Mouse (Mus musculus) embryonic fibroblast, embryonic 13.5 days (primary cell): ENCODE data around the gene Foxr1.

Experiments used
- CTCF ChIP-seq: IDR thresholded peaks from 2 replicates; pipeline ENCODE4 v1.5.1; 2011; ENCODE audit warnings: mild to moderate bottlenecking, control low read depth, low read length, moderate library complexity, borderline replicate concordance; ENCODE audit not compliant: insufficient read depth
- POLR2A ChIP-seq: IDR thresholded peaks from 2 replicates; pipeline ENCODE4 v1.6.1; 2011; ENCODE audit warnings: low read depth, mild to moderate bottlenecking, control low read depth, low read length, moderate library complexity

GRCm38 (mm10) chr9:44461950-44462349 lies 21.0 kb upstream of the Foxr1 start:
- TF ChIP-seq POLR2A (no peak), CTCF (no peak)
